Mouse (Mus musculus): ENCODE results near the gene Esrrg. TPM values are rescaled to one million over a fixed set of nuclear protein-coding genes. Genes with fewer than 3 reads are reported as not detected.

The Esrrg gene
- total and polyA plus RNA-seq, 3 experiments = 0.01 TPM; not detected in 2

GRCm38 (mm10) chr1:187808391-187808922 lies 199.9 kb downstream of the Esrrg start:
- no peaks in the 10 kb centered on the region for H3K9me3 ChIP-seq (replicated peaks; ENCODE audit: insufficient read depth, low read length)
- no peak for TF ChIP-seq POLR2A (IDR thresholded peaks at IDR 0.05; ENCODE audit: control insufficient read depth in 1 of 2, insufficient read depth in 1 of 2, low read depth in 1 of 2, low read length in 2 of 2, poor library complexity in 1 of 2)
- no peak for TF ChIP-seq CHD2 (IDR thresholded peaks at IDR 0.05; ENCODE audit: low read length)
- no peak for TF ChIP-seq TCF12 (IDR thresholded peaks at IDR 0.05; ENCODE audit: low read depth, low read length)
- no peak for TF ChIP-seq MAX (IDR thresholded peaks at IDR 0.05; ENCODE audit: low read length)
- TF ChIP-seq GABPA (IDR thresholded peaks at IDR 0.05; ENCODE audit: low read depth, low read length) = no peak
- TF ChIP-seq POLR2AphosphoS2 (IDR thresholded peaks at IDR 0.05; ENCODE audit: low read length) = no peak
- no peak for TF ChIP-seq USF2 (IDR thresholded peaks at IDR 0.05; ENCODE audit: borderline replicate concordance in 1 of 2, insufficient read depth in 1 of 2, low read depth in 1 of 2, low read length in 2 of 2)
- no peak for TF ChIP-seq KAT2A (conservative IDR thresholded peaks at IDR 0.05; ENCODE audit: low read depth, low read length)
- TF ChIP-seq ZMIZ1 (IDR thresholded peaks at IDR 0.05; ENCODE audit: low read depth, low read length) = no peak
- TF ChIP-seq MAZ (IDR thresholded peaks at IDR 0.05; ENCODE audit: low read depth, low read length) = no peak
- TF ChIP-seq MYB (IDR thresholded peaks at IDR 0.05; ENCODE audit: low read depth, low read length) = no peak
- no peak for TF ChIP-seq E2F4 (IDR thresholded peaks at IDR 0.05; ENCODE audit: borderline replicate concordance, low read depth, low read length)
- TF ChIP-seq EP300 (IDR thresholded peaks at IDR 0.05; ENCODE audit: low read depth in 1 of 2, low read length in 2 of 2) = no peak
- no peak for TF ChIP-seq ELF1 (IDR thresholded peaks at IDR 0.05; ENCODE audit: low read depth, low read length)
- TF ChIP-seq SIN3A (IDR thresholded peaks at IDR 0.05; ENCODE audit: low read length) = no peak
- DNase-seq (ENCODE audit: low read depth, low spot score) = no peak

GRCm38 (mm10) chr1:187809546-187809945 lies 201.0 kb downstream of the Esrrg start:
- no peaks in the 10 kb centered on the region for H3K4me1 ChIP-seq (ENCODE audit: control insufficient read depth in 1 of 2, insufficient read depth in 2 of 2, low read length in 2 of 2)
- DNase-seq (ENCODE audit: low read depth, low spot score) = no peak
- no peaks in the 10 kb centered on the region for H3K9me3 ChIP-seq (replicated peaks; ENCODE audit: insufficient read depth, low read length)
- TF ChIP-seq NRF1 (IDR thresholded peaks at IDR 0.05; ENCODE audit: insufficient read depth, low read depth, low read length, poor library complexity, severe bottlenecking) (no peak), MAZ (IDR thresholded peaks at IDR 0.05; ENCODE audit: low read depth, low read length) (no peak)
- no peak overlapping the region for H3K4me3 ChIP-seq (ENCODE audit: control insufficient read depth in 1 of 2, insufficient read depth in 1 of 2, low read depth in 2 of 2, low read length in 2 of 2)
- no peak overlapping the region for H3K27ac ChIP-seq (ENCODE audit: control insufficient read depth, low read depth, low read length)
- no peaks in the 10 kb centered on the region for H3K79me2 ChIP-seq (ENCODE audit: control insufficient read depth, insufficient read depth, low read length, poor library complexity)
- H3K27me3 ChIP-seq (ENCODE audit: control insufficient read depth in 1 of 2, insufficient read depth in 2 of 2, low read length in 2 of 2) = peaks cover 0 to 1% of the 10 kb centered on the region in 2 experiments; a peak in 1 of 4 replicates
- H3K9ac ChIP-seq (ENCODE audit: control insufficient read depth, low read depth, low read length, poor library complexity, severe bottlenecking) = no peak overlapping the region
- H3K36me3 ChIP-seq (ENCODE audit: control insufficient read depth in 1 of 2, insufficient read depth in 2 of 2, low read length in 2 of 2) = no peaks in the 10 kb centered on the region

More at GRCm38 (mm10) chr1:187808391-187808922, 199.9 kb downstream of the Esrrg start:
- H3K4me3 ChIP-seq (ENCODE audit: control insufficient read depth in 1 of 2, insufficient read depth in 1 of 2, low read depth in 2 of 2, low read length in 2 of 2) = no peak overlapping the region
- H3K27me3 ChIP-seq (ENCODE audit: control insufficient read depth in 1 of 2, insufficient read depth in 2 of 2, low read length in 2 of 2) = peaks cover 0 to 1% of the 10 kb centered on the region in 2 experiments; a peak in 1 of 4 replicates
- no peaks in the 10 kb centered on the region for H3K4me1 ChIP-seq (ENCODE audit: control insufficient read depth in 1 of 2, insufficient read depth in 2 of 2, low read length in 2 of 2)
- no peak overlapping the region for H3K9ac ChIP-seq (ENCODE audit: control insufficient read depth, low read depth, low read length, poor library complexity, severe bottlenecking)
- no peaks in the 10 kb centered on the region for H3K36me3 ChIP-seq (ENCODE audit: control insufficient read depth in 1 of 2, insufficient read depth in 2 of 2, low read length in 2 of 2)
- H3K27ac ChIP-seq (ENCODE audit: control insufficient read depth, low read depth, low read length) = no peak overlapping the region
- no peaks in the 10 kb centered on the region for H3K79me2 ChIP-seq (ENCODE audit: control insufficient read depth, insufficient read depth, low read length, poor library complexity)
